Mouse (Mus musculus) heart, embryonic 10.5 days (tissue): ENCODE measurements around the gene Fbxw11. TPM values are rescaled to one million over a fixed set of nuclear protein-coding genes. Genes with fewer than 3 reads are reported as not detected.

ENCODE experiments used
- DNase-seq: peaks from one replicate; pipeline ENCODE4 v3.0.0-alpha.2; 2017; ENCODE audit warnings: low spot score
- H3K27ac ChIP-seq: fragments of 300-500 bp; sonication (generic); 2 replicates; pipeline ENCODE4 v1.5.1; 2016; ENCODE audit warnings: mild to moderate bottlenecking
- H3K27me3 ChIP-seq: fragments of 300-500 bp; sonication (generic); 2 replicates; pipeline ENCODE4 v1.6.1; 2016; ENCODE audit warnings: mild to moderate bottlenecking; ENCODE audit not compliant: poor library complexity, insufficient read depth, severe bottlenecking
- H3K36me3 ChIP-seq: fragments of 300-500 bp; sonication (generic); 2 replicates; pipeline ENCODE4 v1.6.1; 2016; ENCODE audit warnings: mild to moderate bottlenecking, moderate library complexity
- H3K4me1 ChIP-seq: fragments of 300-500 bp; sonication (generic); 2 replicates; pipeline ENCODE4 v1.6.1; 2016; ENCODE audit warnings: mild to moderate bottlenecking
- H3K4me3 ChIP-seq: fragments of 300-500 bp; sonication (generic); 2 replicates; pipeline ENCODE4 v1.5.1; 2016; ENCODE audit warnings: mild to moderate bottlenecking, moderate library complexity
- H3K9me3 ChIP-seq: fragments of 300-500 bp; sonication (generic); 2 replicates; pipeline ENCODE4 v1.6.1; 2016; ENCODE audit warnings: mild to moderate bottlenecking, moderate library complexity
- WGBS: fragments of 180-500 bp; shearing (Covaris S2); methylation state at CpG from one replicate; pipeline ENCODE4 v1.1.7; 2016; 5-methylcytosine and 5-hydroxymethylcytosine counted together
- polyA plus RNA-seq: library from polyadenylated mRNA; unstranded; fragments of >200 nt; fragmentation: Nextera tagmentation; extraction: Ambion mirVana; gene quantifications from 2 replicates; pipeline ENCODE4 v1.2.1, GENCODE M21; 2016

The Fbxw11 gene
- polyA plus RNA-seq, 1 experiment from 2014 or later: 61.1 TPM

GRCm38 (mm10) chr11:32629713-32630211 is 12.8 kb upstream of the Fbxw11 start:
- H3K4me3 ChIP-seq: no peak overlapping the region
- H3K9me3 ChIP-seq: no peaks in the 10 kb centered on the region
- H3K27ac ChIP-seq: no peak overlapping the region
- H3K36me3 ChIP-seq: no peaks in the 10 kb centered on the region
- H3K27me3 ChIP-seq: no peaks in the 10 kb centered on the region; the same call in 1 of the 2 replicates
- no peak for DNase-seq
- 0 out of 2 replicates have a peak, but pooled peaks cover 4% of the 10 kb centered on the region for H3K4me1 ChIP-seq
- 78% methylated on average over 4 of the region's 4 CpGs for WGBS

GRCm38 (mm10) chr11:32632671-32633070 is 9.9 kb upstream of the Fbxw11 start:
- WGBS: 93% methylated on average over 5 of the region's 5 CpGs
- H3K4me1 ChIP-seq: peaks cover 7% of the 10 kb centered on the region
- H3K27ac ChIP-seq: no peak overlapping the region
- no peaks in the 10 kb centered on the region; the same call in 1 of the 2 replicates for H3K27me3 ChIP-seq
- no peaks in the 10 kb centered on the region for H3K36me3 ChIP-seq
- H3K9me3 ChIP-seq: no peaks in the 10 kb centered on the region
- no peak for DNase-seq
- no peak overlapping the region for H3K4me3 ChIP-seq

DNA sequence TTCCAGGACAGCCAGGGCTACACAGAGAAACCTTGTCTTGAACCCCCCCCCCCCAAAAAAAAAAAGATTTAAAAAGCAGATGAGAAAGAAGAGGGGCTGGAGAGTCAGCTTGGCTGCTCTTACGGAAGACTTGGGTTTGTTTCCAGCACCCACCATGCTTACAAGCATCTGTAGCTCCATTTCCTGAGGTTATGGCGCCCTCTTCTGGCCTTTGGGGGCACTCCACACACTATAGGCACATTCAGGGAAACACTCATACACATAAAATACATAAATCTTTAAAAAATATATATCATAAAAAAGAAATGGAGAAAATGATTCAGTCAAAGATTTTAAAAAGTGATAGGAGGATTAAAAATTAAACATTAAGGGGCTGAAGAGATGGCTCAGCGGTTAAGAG is 9.0 kb upstream of the Fbxw11 start:
- H3K9me3 ChIP-seq: no peaks in the 10 kb centered on the region
- no peak overlapping the region for H3K4me3 ChIP-seq
- H3K4me1 ChIP-seq: peaks cover 7% of the 10 kb centered on the region
- H3K36me3 ChIP-seq: no peaks in the 10 kb centered on the region
- no peaks in the 10 kb centered on the region for H3K27me3 ChIP-seq
- no peak overlapping the region for H3K27ac ChIP-seq
- DNase-seq: no peak
- 63% methylated on average over 3 of the region's 3 CpGs for WGBS

GRCm38 (mm10) chr11:32634143-32634542 is 8.4 kb upstream of the Fbxw11 start:
- H3K36me3 ChIP-seq: no peaks in the 10 kb centered on the region
- H3K9me3 ChIP-seq: no peaks in the 10 kb centered on the region
- peaks cover 7% of the 10 kb centered on the region for H3K4me1 ChIP-seq
- H3K27me3 ChIP-seq: no peaks in the 10 kb centered on the region
- WGBS: 64% methylated on average over 2 of the region's 2 CpGs
- no peak for DNase-seq
- H3K27ac ChIP-seq: 0 out of 2 replicates have a peak overlapping the region, but pooled peaks have one; percentile 37
- no peak overlapping the region for H3K4me3 ChIP-seq

- Histone ChIP-seq H3K36me3 (no peaks in the 10 kb centered on the region), H3K27ac (no peak overlapping the region), H3K27me3 (no peaks in the 10 kb centered on the region), H3K9me3 (no peaks in the 10 kb centered on the region), H3K4me3 (no peak overlapping the region), H3K4me1 (peaks cover 7% of the 10 kb centered on the region)
- DNase-seq: no peak
- 44% methylated on average over 2 of the region's 2 CpGs for WGBS
These were observed 7.7 kb upstream of the Fbxw11 start for GRCm38 (mm10) chr11:32634842-32635241.

GRCm38 (mm10) chr11:32636275-32636674 is 6.2 kb upstream of the Fbxw11 start:
- peaks cover 17% of the 10 kb centered on the region for H3K4me1 ChIP-seq
- DNase-seq: no peak
- WGBS: 39% methylated on average over 4 of the region's 4 CpGs
- no peak overlapping the region for H3K4me3 ChIP-seq
- H3K27ac ChIP-seq: no peak overlapping the region
- H3K9me3 ChIP-seq: no peaks in the 10 kb centered on the region
- no peaks in the 10 kb centered on the region for H3K27me3 ChIP-seq
- no peaks in the 10 kb centered on the region for H3K36me3 ChIP-seq

DNA sequence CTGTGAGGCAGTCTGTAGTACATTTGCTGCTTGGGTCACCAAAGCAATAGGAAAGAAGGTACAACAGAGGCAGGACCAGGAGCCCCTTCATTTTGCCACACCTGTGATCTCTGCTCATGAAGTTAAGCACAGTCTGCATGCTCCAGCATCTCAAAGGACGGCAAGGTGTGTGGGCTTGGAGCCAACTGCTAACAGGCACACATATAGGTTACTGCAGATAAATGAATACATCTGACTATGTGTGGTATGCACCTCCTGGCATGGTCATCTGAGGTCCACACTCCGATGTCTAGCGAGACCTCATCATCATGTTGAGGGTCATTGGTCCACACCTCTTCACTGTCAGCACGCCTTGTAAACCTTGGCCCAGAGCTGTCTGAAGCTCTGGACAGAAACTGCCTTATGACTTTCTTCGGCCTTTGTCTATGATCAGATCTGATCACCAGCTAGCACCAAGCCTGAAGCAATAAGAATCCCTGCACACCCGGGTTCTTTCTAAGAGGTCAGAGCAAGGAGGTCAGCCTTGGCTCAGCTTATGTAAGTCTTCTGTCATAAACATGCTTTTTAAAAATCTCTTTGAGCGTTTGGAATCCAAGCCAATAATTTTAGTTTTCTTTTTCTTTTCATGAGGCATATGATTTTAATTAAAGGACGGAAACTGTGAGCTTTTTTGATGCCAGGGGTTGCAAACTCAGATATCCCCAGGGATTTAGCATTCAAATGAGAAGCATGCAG is 3.8 kb upstream of the Fbxw11 start:
- no peak overlapping the region for H3K4me3 ChIP-seq
- no peaks in the 10 kb centered on the region for H3K36me3 ChIP-seq
- no peaks in the 10 kb centered on the region for H3K27me3 ChIP-seq
- H3K9me3 ChIP-seq: no peaks in the 10 kb centered on the region
- 84% methylated on average over 8 of the region's 8 CpGs for WGBS
- no peak for DNase-seq
- H3K27ac ChIP-seq: no peak overlapping the region
- peaks cover 22% of the 10 kb centered on the region for H3K4me1 ChIP-seq

DNA sequence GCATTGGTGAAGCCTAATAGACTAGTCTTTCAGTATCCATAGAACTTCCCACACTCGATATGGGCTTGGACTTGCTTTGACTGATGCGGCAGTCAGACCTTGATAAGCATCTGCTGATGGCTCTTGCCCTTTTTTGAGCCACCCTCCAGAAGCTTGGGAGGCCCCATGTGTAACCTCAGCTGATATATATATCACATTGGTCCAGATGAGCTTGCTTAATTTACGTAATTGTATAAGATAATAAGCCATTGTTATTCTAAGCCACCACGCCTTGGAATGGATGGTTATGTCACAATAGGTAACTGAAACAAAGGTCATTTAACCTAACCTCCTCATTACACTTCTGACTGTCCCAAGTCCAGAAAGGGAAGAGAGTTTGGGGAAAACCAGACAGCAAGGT is 1.9 kb upstream of the Fbxw11 start:
- no peaks in the 10 kb centered on the region for H3K9me3 ChIP-seq
- H3K36me3 ChIP-seq: no peaks in the 10 kb centered on the region
- no peak overlapping the region for H3K4me3 ChIP-seq
- WGBS: 82% methylated on average over 4 of the region's 4 CpGs
- no peak for DNase-seq
- H3K27me3 ChIP-seq: no peaks in the 10 kb centered on the region
- H3K4me1 ChIP-seq: peaks cover 18% of the 10 kb centered on the region
- no peak overlapping the region for H3K27ac ChIP-seq

DNA sequence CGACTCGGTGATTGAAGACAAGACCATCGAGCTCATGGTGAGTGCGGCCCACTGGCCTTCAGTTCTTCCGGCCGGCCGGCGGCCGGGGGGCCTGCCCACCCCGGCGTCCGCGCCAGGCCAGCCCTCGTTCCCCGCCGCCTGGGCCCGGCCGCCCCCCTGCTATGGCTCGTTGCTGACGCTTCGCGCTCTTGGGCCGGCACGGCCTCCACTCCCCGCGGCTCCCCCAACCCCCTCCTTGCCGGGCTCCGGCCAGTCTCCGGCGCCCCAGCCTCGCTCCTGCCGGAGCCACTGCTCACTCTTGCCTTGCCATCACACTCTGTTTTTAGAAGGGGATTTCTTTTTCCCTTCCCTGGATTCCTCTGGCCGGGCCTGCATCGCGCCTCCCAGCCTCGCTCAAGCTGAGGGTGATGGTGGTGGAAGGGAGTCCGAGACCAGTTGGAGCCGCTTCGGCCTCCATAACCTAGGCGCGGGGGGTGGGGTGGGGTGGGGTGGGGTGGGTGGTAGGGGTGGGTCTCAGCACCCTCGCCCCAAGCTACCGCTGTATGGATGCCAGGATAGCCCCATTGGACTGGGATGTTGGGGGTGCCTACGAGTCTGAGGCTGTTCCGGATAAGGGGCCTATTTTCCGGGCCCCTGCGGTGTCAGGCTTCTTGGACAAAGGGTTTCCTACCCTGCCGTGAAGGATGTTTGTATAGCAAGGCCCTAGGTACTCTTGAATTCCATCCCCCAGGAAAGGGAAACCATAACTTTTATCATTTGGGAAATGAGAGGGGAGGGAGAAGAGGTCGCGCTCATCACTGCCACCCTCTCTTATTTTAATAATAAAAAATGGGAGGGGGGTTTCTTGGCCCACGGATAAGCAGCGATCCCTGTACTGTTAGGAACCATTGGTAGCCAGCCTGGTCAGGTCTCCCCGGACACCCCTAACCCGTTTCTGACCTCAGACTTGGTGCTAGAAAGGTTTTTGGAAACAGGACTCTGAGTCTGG is 669 bp downstream of the Fbxw11 start:
- under 1% methylated on average over 53 of the region's 54 CpGs for WGBS
- no peaks in the 10 kb centered on the region for H3K27me3 ChIP-seq
- DNase-seq: peak; percentile 87
- no peaks in the 10 kb centered on the region for H3K9me3 ChIP-seq
- H3K4me1 ChIP-seq: peaks cover 26% of the 10 kb centered on the region
- H3K27ac ChIP-seq: peak overlapping the region; percentile 98
- H3K4me3 ChIP-seq: peak overlapping the region; percentile 86
- H3K36me3 ChIP-seq: no peaks in the 10 kb centered on the region

DNA sequence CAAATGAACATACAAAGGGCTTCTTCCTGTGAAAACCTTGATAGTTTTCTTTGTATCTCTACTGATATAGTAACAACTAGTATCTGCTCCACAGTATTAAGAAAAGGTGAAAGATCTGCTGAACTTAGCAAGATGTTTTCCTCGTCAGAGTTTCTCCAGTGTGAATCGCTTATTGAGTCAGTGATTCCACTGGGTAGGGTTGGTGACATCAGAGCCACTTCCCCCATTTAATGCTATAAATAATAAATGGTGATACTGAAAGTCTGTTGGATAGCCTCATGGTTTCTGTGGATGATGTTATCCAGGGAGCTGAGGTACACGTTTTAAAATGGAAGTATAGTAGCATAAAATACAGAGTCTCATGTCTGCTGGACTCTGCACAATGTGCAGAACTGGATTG is 1.5 kb downstream of the Fbxw11 start:
- Histone ChIP-seq H3K36me3 (no peaks in the 10 kb centered on the region), H3K27ac (peak overlapping the region; percentile 98), H3K27me3 (no peaks in the 10 kb centered on the region), H3K4me3 (peak overlapping the region; percentile 86), H3K9me3 (no peaks in the 10 kb centered on the region), H3K4me1 (peaks cover 26% of the 10 kb centered on the region)
- 39% methylated on average over 3 of the region's 3 CpGs for WGBS
- DNase-seq: no peak

DNA sequence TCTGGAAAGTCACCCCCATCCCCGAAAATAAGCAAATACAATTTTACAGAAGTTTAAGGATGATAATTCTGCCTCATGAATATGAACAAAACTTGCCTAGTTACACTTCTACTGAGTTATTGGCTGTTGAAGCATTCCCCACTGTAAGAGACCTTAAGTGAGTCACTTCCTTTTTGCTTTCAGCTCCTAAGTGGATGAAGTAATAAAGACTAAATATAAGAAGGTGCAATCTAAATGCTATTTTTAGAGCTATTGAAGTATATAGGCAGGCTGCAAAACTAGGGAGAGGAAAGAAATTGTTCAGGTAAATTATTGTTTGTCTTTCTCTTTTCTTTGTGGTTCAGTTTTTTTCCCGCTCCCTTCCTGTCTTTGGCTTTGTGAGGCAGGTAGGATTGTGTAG is 4.7 kb downstream of the Fbxw11 start:
- no peak for DNase-seq
- Histone ChIP-seq H3K27ac (no peak overlapping the region), H3K9me3 (no peaks in the 10 kb centered on the region), H3K27me3 (no peaks in the 10 kb centered on the region), H3K4me3 (no peak overlapping the region), H3K36me3 (no peaks in the 10 kb centered on the region), H3K4me1 (peaks cover 19% of the 10 kb centered on the region)
- WGBS: 76% methylated on average over 2 of the region's 2 CpGs

DNA sequence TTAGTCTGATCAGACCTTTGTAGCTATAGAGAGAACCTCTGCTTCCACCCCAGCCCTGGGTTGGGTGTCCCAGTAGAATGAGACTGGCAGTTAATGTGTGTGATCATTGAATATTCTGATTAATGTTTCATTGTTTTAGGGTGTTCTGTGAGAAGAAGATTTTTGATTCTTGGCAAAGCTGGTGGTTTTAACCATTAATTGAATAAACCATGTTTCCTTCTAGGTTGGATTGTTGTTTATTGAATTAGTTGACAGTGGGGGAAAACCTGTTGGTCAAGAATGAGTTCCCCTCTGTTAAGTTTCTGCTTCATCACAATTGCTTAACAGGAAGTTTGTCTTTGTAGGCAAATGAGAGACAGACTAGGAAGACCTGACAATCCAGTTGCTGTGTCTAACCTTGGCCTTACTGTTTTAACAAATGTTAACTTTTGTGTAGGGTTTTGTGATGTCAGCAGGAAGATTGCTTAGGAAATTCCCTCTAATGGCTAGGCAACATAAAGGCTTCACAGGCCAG is 7.8 kb downstream of the Fbxw11 start:
- Histone ChIP-seq H3K36me3 (peaks cover 5% of the 10 kb centered on the region; the same call in 1 of the 2 replicates), H3K27ac (no peak overlapping the region), H3K9me3 (no peaks in the 10 kb centered on the region), H3K4me3 (no peak overlapping the region), H3K4me1 (peaks cover 19% of the 10 kb centered on the region), H3K27me3 (no peaks in the 10 kb centered on the region)
- DNase-seq: no peak
